Mouse (Mus musculus) thymus, adult 2 months (tissue): ENCODE data around the gene Xpnpep1.

Source experiments
- CTCF ChIP-seq: fragments of 200-500 bp; IDR thresholded peaks from 2 replicates; pipeline ENCODE4 v1.5.1; 2012; ENCODE audit warnings: mild to moderate bottlenecking, control low read depth, low read length, moderate library complexity, borderline replicate concordance; ENCODE audit not compliant: control insufficient read depth, poor library complexity, insufficient read depth; ENCODE audit errors: extremely low read depth
- POLR2A ChIP-seq: fragments of 200-500 bp; IDR thresholded peaks from 2 replicates; pipeline ENCODE4 v1.6.1; 2012; ENCODE audit warnings: mild to moderate bottlenecking, low read length, control low read depth, moderate library complexity; ENCODE audit not compliant: control insufficient read depth, poor library complexity, insufficient read depth; ENCODE audit errors: extremely low read depth

- TF ChIP-seq CTCF: no peak
- TF ChIP-seq POLR2A: no peak
Observed at GRCm38 (mm10) chr19:53029686-53030085, 10.3 kb downstream of the Xpnpep1 start.
